Mouse (Mus musculus) granulocyte monocyte progenitor cell, adult 5-6 weeks (primary cell): ENCODE data around the gene Gm44596. TPM values are rescaled to one million over a fixed set of nuclear protein-coding genes. Genes with fewer than 3 reads are reported as not detected.

Experiments
- ATAC-seq: replicated peaks from 2 replicates; pipeline ENCODE4 v1.8.0; 2016; ENCODE audit warnings: mild to moderate bottlenecking, moderate TSS enrichment, inconsistent platforms; ENCODE audit not compliant: poor library complexity, severe bottlenecking
- total RNA-seq, 2 experiments: library from RNA; stranded (forward) in 1 of 2; stranded (reverse) in 1 of 2; fragments of 200-712, 200-1000 nt in 1 of 2; fragments of >200 nt in 1 of 2; fragmentation: Nextera tagmentation in 1 of 2; gene quantifications; 2 replicates each; pipeline ENCODE4 v1.2.3; 2014 to 2017

The Gm44596 gene
- total RNA-seq (2014; fragmentation: Nextera tagmentation) (not detected in 2 replicates), total RNA-seq (2017) (not detected in 2 replicates)

DNA sequence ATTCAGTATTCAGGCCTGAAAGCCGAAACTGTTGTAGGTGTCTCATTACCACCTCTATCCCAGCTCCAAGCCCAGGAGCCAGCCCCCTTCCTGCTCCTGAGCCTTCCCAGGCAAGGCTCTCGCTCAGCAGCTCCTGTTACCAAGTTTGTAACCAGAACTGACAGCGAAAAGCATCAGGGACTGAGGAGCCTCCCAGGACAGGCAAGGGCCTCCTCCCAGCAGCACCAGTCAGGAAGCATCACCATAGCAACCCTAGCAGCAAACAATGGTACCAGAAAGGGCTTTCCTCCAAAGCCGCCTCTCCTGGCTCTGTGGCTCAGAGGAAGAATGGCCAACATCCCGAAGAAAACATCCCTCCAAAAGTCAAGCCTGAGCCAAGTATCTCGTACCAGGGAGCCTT, at the start of gene Gm44596, which contains the start of gene Tex52:
TSS of gene Gm44596 (plus strand) at position 312 of the 400 bp plus-strand sequence.
TSS of gene Tex52 (plus strand) at position 265 of the 400 bp plus-strand sequence.
- no peak for ATAC-seq

DNA sequence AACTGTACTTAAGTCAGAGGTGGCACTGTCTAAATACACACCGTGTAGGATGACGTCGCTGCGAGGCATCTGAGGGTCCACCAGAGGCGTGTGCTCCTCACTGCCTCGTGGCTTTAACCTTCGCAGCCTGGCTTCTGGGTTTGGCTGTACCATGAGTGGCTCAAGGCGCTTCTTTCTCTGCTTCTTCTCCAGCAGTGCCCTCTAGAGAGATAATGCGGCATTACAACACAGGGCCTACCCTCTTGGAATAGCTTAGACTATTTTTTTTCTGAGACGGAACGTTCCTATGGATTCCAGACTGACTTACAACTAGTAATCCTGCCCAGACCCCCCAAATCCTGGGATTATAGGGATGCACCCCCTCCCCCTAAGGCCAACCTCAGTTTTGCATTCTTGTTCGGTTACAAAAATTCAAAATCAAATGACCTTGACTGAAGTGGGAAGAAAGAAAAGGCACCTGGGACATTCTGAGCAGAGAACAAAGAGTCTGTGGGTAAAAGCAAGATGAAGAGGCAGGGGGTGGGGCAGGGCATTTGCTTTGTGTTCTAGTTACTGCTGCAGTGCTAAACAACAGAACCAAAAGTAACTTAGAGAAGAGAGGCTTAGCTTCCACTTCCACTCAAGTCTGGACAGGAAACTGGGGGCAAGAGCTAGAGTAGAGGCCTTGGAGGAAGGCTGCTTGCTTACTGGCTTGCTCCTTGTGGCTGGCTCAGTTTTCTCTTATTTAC, 40.7 kb upstream of the Gm44596 start:
- peak; percentile 97 for ATAC-seq

DNA sequence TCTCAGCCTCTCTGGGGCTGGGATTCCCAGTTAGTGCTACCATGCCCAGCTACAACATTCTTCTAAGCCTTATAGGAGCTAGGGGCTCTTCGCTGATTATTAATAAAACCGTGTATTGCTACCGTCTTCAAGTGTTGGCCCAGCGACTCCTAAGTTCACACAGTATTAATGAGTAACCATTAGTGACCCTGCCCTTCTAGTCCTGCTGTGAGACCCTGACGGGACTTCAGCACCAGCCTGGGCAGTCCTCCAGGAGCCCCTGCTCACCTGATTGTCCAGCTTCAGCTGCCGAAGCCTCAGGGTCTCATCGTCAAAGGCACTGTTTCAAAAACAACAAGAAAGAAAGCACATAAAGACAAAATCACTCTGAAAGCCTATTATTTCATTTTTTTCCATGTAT, 37.8 kb upstream of the Gm44596 start:
- no peak for ATAC-seq

DNA sequence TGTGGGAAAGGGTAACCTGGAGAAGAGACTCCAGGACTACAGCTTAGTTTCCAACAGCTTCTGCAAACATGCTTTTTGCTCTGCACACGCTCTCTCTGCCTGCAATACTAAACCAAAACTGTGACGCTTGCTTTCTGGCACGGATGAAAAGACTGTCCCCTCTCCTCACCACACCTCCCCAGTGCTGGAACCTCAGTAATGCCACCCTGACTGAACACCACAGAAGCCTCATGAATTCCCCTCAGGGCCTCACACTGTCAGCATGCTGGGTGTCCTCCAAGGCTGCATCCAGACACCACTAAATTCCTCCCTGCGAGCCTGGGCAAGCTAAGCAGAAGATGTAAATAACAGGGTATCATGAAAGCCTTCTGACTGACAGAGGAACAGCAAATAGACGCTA, 36.4 kb upstream of the Gm44596 start:
- ATAC-seq: no peak

DNA sequence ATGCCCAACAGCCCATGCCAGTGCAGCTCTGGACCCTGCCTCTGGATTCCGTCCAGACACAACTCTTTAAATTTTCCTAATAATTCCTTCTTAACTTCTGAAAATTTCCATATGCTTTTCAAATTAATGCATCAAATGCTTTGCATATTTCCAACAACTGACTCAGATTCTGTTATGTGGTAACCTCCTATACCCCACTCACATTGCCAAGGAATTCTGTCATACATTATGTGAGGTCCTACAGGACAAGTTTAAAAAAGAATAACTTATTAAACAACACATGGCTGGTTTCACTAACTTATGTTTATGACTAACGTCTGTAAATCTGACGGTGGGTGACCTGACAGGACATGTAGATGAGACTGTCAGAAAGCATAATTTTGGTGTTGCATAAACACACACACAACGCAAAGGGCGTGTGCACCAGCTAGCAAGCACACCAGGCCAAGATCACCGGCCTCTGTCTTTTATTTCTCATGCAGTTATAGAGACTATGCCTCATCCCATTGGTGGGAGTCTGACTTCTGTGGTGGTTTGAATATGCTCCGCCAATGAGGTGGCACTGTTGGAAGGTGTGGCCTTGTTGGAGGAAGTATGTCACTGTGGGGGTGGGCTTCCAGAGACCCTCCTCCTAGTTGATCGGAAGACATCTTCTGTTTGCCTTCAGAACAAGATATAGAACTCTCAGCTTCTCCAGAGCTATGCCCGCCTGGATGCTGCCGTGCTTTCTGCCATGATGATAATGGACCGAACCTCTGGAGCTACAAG, 33.2 kb upstream of the Gm44596 start:
- ATAC-seq: no peak

DNA sequence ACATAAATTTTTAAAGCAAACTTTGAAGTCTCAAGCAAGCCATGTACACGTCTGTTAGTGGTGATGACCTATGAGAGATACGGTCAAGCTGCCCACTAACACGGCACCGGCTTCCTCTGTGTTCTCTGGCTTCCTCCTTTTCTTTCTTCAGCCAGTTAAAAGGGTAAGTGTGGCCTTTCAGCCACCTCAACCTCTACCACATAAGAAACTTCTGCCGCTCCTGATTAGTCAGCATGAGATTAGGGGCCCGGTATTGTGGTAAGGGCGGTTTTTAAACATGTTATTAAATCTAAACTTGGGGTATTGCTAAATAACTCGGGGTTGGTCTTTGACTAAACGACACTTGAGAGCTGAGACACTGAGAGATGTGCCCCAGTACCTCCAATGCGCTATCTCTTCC, 29.7 kb upstream of the Gm44596 start:
- peak; percentile 97 for ATAC-seq

DNA sequence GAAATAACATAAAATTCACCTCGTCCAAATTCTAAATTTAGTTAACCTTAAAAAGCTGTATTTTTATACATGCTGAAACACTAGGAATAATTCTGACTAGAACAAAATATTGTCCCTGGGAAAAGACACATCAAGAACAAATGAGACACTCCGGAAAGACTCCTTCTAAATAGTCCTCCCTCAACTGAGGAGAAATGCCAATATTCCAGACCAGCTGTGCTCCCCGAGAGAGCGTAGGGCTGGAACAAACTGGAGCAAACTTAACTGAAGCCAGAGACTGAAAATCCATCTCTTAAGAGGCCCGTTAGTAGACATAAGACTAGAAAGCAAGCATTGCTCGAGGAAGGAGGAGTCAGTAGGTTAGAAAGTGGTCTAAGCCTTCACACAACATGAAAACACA, 28.5 kb upstream of the Gm44596 start:
- ATAC-seq: no peak

DNA sequence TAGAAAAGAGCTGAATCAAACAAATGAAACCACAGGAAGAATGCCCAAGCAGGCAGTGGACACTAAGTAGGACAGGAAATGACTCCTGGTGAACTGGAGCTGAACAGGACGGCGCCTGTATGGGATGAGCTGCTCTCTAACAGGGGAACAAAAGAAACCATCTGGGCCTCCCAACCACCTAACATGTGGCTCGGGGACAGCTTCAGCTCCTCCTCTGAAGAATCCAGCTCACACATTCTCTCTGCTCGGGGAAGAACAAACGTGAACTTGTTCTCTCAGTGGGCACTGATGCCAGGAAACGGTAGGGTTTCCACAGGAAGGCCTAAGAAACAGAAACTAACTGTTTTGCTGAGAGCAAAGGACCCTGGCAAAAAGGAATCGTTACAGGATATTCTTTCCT, 25.6 kb upstream of the Gm44596 start:
- ATAC-seq: no peak

DNA sequence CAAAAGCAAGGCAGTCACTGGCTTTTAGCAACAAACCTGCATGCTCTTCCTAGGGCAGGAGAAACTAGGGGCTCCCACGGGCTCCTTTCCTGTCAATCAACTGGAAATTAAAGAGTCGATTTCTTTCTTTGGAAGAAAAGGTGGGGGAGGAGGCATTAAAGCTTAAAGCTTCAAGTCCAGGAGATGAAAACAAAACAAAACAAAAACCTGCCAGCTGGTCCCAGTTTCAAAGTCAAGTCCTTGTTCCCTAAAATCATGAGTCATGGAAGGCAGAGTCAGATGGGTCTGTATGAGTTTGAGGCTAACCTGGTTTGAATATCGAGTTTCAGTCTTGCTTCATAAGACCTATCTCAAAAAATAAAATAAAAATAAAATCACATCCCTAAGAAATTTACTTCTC, 21.2 kb upstream of the Gm44596 start:
- peak; percentile 34; the same call in 1 of the 2 replicates for ATAC-seq

DNA sequence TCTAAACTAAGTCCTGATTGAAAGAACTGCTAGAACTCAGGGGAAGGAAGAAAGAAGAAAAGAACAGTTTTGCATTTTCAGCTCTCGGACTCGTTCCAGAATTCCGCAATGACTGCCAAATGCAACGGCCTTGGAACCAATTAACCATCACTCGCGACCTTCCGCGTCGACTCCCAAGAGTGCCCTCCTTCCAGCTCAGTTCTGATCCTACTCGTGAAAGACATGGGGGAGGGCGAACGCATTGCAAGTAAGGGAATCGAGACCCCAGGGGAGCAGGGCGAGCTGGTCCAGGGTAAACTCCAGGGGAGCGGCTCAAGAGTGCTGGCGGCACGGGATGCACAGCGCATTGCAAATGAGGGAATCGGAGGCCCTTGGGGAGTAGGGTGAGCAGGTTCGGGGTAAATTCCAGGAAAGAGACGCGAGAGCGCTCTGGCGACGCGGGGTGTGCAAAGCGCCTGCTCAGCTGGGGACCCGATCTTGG, 20.1 kb upstream of the Gm44596 start:
- peak; percentile 3; the same call in 1 of the 2 replicates for ATAC-seq

DNA sequence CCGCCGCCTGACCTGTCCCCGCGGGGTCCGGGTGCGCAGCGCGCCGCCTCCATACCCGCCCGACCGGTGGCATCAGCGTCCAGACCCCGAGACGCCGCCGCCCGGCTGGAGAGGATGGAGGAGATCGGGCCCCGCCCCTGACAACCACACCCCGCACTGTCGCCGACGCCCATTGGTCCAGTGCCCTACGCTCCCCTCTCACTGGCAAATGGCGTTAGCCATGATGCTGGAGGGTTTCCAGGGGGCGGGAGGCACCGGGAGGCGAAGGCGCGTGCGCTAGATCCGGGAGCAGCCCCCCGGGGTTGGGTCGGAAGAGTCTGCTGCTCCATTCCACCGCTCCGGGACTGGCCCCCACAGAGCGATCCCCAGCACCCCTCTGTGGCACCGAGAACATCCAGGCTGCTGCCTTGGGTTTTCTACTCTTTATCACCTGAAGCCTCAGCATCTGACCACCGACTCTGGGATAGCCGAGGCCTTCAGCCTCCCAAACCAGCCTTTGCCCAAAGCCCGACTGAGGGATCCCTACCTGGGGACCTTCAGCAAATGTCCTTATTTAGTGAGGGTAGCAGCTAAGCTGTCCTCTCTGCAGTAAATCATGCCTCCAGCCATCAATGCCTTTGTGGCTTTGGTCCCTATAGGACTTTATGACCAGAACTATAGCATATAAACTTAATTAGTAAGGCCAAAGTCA, 19.4 kb upstream of the Gm44596 start, which contains the start of gene Tulp3:
TSS of gene Tulp3 (minus strand) at position 126 of the 691 bp plus-strand sequence.
- ATAC-seq: peak; percentile 95

DNA sequence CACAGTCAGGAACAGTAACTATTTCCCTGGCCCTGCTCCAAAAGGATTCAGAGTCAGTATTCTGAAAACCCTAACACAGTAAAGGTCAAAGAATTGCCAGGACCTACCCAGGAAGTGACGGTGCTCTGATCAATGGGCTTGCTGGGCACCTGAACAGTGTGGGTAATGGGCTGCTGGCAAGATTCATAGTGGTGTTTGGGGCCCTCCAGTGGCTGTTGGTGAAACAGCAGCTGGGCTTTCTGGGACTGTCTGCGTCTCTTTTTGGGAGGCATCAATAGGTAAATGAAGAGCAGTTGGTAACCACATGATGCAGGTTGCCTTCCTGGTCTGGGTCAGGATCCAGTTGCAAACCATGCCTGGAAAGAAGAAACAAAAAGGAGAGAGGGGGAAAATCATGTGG, 16.3 kb upstream of the Gm44596 start:
- ATAC-seq: 0 out of 2 replicates have a peak, but pooled peaks have one; percentile 18

DNA sequence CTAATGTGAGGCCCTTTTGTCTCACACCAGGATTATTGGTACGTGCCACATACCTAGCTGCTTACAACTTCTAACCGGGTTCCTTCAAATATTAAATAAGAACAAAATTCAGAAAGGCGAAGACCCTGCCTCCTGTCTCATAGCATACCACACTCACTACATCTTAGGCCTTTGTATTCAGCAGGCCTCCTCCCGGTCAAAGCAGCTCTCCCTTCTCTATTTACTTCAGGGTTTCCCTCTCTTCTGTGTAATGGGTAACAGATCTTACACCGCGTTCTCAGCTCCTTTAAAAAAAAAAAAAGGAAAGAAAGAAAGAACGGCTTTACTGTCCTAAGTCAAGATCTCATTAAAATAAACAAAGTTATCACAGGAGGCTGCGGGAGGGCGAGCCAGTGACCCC, 13.4 kb upstream of the Gm44596 start:
- no peak for ATAC-seq

DNA sequence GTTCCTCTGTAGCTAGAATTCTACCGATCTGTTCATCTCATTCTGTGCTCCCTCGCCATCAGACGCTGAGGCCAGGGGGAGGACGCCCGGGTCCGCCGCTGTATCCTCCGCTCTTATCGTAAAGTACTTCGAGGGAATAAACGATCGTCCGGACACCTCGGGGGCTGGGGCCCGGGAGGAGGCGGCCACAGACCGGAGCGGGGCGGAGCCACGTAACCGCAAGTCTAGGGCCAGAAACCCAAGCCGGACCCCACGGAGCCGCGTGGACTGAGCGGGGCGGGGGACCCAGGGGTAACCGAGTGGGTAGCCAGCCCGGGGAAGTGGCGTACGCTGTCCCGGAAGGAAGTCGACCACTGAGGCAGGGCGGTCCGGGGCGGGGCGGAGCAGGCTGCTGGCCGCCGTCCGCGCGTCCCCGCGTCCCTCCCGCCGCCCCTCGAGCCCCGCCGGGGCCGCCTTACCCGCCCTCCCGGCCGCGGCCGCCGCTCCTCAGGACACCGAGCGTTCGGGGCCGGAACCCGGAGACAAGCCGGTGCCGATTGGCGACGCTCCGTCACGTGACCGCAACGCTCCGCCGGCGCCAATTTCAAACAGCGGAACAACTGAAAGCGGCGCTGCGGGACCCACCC, 12.8 kb upstream of the Gm44596 start, which contains the start of the genes Rhno1 and Foxm1:
TSS of gene Rhno1 (minus strand) at position 531 of the 626 bp plus-strand sequence.
TSS of gene Foxm1 (plus strand) at position 587 of the 626 bp plus-strand sequence.
- peak; percentile 74 for ATAC-seq

DNA sequence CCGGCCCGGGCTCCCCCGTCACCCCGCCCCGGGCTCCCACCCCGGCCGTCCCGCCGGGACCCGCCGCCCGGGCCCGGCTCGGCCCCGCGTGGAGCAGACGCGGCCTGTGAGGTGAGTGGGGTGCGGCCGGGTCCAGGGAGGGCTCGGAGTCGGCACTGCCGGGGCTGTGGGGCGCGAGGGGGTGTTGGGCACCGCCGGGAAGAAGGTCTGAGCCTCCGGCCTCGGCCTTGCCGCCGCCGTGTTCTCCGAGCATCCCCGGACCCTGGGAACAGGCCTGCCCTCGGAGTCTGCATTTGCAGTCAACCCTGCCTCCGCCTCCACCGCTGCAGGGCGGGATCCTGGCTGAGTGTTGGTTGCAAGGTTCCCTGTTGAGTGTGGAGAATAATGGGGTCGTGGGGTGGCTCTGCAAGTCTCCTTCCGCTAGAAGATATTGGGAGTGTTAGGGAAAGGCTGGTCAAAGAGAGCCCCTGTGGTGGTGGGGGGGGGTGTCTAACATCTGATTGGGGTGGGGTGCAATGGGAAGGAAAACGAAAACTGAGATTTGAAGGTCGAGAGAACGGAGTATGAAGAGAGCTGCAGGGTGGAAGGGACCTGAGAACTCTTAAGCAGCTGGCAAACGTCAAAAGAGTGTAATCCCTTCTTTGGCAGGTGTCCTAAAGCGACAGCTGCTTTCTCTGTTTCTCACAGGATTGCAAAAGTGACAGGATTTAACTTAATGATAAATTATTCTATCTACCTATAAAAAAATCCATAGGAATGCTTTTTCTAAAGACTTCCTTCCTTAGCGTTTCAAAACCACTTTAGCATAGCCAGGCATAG, 12.1 kb upstream of the Gm44596 start:
- ATAC-seq: peak; percentile 12

DNA sequence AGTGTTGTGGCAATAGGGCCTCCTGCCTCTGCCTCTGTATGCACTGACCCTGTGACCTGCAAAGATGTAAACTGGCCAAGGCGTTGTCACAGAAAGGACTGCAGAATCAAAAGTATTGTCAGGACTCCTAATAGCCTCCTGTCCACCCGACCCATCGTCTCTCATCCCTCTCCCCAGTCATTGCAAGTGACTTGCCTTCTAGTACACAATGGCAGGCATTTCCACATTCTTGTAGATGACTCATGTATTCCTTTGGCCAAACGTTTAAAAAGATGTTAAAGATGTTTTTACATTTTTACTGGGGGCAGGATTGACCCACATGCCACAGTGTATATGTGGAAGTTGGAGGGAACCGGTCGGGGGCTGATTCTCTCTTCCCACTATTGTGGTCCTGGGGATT, 10.6 kb upstream of the Gm44596 start:
- no peak for ATAC-seq

DNA sequence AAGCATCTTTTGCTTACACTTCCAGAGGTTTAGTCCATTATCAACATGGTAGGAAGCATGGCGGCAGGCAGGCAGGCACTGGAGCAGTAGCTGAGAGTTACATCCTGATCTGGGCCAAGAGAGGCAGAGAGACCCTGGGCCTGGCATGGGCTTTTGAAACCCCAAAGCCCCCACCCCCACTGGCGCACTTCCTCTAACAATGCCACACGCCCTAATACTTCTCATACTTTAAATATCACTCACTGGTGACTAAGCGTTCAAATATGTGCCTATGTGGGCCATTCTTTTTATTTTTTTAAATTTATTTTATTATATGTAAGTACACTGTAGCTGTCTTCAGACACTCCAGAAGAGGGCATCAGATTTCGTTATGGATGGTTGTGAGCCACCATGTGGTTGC, 8.8 kb upstream of the Gm44596 start:
- no peak for ATAC-seq

DNA sequence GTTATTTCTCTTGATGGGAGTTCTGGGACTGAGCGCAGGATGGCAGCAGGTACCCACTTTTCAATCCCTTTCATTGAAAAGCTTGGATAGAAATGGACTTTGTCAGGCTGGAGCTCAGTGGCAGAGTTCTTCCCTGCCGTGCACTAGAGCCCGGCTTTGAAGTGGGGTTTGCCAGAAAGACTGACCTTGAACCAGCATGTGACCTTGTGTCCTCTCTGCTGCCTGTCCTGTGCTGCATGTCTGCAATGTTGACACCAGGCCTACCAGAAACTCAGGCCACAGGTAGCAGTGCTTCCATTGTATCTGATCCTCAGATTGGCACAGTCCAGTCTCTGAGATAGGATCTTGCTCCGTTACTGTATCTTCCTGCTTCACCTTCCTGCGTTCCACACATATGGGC, 5.3 kb upstream of the Gm44596 start:
- no peak for ATAC-seq

DNA sequence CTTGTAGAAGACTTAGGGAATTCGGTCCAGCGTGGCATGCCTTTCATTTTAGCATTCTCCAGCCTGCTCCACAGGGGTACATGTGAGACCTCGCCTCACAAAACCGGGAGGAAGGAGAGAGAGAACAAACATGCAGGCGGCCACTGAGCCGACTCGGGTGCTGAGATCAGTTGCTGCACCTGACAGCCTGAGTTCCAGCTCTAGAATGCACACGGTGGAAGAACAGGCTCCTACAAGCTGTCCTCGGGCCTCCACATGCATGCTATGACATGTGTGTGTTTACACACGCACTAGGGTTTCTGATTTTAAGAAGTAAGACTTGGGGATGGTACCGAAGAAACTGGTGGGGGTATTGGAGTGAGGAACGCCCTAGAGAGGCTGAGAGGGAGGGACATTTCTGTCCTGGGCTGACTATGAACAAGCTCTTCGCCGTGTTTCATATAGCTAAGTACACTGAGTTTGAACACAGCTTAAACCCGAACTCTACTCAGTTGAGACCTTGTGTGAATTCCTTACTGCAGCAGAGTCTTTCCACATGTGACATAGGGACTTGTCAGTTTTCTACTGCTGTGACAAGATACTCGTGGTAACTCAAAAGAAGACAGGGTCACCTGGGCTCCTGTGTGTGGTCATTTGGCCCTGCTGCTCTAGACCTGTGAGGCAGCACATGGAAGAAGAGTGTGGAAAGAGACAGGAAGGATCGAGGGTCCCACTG, 1.2 kb downstream of the Gm44596 start:
- ATAC-seq: no peak
